Mouse (Mus musculus) thymus, postnatal 25 days (tissue): ENCODE data around the gene Arhgap27.
"Not testable (repeated sequence)": the region's sequence is repeated elsewhere in the genome, so short reads cannot be mapped to it uniquely, and the experiment has no call there.

ENCODE experiments used
- DNase-seq: peaks from one replicate; pipeline ENCODE4 v3.0.0; 2022

Arhgap27 gene

DNA sequence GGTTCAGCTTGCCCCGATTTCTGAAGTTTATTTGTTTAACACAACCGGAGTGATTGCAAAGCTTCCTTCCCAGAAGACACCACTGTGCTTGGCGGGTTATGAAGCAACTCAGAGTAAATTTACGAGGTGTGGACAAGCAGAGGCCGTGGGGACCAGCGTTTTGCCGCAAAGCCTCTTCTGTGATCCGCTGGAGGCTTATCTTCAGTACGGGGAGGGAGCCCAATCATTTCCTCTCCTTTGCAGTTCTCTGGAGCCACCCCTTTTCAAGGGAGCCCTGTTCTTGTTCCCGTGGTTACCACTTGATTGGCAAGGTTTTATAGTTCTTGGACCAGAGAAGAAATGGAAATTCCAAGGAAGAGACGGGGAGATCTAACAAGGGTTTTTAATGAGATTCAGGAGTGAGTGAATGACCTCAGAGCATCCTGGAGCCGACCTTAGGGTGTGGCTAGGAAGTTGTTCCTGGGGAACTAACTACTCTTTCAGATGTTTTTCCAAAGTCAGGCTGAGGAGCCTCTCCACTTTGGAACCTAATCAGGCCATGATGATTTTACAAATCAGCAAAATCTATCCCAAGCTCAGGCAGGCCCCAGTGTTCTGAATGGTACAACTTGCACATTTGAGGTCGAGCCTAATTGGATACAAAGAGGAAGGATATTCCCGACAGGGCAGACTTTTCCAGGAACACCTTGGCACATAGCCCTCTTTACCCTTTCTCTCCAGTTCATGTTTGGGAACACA, 71.2 kb downstream of the Arhgap27 start:
- no peak for DNase-seq

DNA sequence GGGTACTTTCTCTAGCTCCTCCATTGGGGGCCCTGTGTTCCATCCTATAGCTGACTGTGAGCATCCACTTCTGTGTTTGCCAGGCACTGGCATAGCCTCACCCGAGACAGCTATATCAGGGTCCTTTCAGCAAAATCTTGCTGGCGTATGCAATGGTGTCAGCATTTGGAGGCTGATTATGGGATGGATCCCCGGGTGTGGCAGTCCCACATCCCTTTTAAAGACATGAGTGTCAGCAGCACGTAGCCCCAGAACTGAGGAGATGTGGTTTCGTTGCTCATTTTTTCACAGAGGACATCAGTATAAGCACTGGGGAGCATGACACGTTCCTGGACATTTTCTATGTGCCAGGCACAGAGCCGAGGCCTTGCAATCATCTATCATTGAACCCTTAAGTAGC, 72.7 kb downstream of the Arhgap27 start:
- DNase-seq = not testable (repeated sequence)

DNA sequence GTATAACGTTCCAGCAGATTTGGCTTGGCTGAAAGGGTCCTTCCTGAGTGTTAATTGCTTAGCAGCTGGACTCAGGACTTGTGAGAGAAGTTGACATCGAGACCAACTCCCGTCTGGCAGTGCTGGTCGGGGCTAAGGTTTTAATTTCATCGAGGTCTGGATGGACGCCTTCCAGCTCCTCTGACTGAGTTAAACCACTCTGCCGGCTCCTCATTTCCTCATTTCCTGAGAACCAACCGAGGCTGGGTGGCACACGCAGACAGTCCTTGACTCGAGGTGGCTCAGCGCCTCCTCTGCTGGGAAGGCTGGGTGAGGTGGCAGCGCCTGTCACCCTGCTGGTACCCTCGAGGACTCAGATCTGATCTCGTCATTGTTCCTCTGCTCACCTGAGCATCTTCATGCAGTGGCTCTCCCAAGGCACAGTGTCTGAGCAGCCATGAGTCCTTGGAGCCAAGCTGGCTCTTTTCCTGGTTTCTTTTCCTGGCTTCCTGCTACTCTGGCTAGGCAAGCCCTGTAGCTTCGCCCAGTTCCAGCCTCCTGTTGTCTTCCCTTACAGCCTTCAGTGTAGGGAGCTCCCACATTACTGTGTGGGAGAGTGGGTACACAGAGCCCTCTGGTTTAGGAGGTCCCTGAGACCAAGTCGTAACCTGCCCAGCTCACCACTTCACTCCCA, 75.1 kb downstream of the Arhgap27 start:
- DNase-seq = no peak

DNA sequence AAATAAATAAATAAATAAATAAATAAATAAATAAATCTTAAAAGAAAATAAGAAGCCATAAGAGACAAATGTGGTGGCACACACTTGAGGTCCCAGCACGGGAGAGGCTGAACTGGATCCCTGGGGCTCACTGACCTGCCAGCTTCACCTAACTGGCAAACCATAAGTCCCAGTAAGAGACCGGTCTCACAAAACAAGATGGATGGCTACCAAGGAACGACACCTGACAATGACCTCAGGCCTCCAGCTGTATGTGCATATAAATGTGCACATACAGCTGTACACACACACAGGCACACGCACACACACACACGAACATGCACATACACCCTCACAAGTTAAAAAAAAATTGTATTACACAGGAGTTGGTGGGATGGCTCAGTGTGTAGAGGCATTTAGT, 76.6 kb downstream of the Arhgap27 start:
- no peak for DNase-seq

DNA sequence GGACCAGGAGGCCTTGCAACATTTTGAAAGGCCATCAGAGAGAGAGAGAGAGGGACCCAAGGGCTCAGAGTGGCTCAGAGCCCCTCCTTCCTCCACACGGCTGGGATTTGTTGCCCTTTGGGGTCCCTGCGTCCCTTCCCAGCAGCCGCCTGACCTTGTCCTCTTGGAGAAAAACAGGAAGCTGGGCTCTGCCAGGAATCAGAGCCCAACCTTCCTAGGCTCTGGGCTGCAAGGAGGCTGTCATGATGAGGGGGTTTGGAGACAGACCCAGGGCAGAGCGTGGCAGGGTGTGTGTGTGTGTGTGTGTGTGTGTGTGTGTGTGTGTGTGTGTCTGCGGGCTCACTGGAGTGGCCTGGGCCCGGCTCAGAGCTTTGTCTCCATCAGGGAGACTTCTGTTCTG, 77.5 kb downstream of the Arhgap27 start:
- no peak for DNase-seq

DNA sequence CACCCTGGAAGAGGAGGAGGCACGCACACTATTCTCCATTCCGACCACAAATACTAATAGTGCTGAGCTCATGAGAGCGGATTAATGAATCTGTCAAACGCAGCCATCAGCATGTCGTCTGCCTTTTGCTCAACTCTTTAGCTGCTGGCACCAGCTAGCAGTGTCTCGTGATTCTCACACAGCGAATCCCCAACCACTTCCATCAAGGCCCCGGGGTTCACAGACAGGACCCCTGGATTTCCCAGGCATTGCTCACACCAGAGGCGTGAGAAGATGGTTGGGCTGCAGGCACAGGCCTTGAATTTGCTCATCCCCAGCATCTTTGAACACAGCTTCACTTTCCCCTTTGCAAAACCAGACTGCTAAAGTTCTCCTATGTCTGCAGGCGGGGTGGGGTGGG, 78.2 kb downstream of the Arhgap27 start:
- no peak for DNase-seq

DNA sequence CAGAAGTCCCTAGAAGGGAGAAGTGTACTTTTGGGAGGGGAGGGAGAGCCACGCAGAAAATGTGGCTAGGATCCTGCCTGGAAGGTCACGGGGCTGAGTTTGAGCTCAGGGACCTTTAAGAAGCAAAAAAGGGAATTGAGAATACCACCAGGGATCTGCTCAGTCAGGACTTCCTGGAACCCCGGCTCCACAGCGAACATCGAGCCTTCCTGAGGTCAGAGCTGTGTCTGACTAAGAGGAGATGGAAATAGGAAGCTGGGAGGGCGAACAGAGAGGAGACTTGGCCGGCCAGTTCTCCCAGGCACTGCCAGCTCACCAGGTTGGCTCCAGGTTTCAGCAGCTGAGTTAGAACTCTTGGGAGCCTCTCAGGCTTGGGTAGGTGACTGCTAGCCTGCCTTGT, 81.7 kb downstream of the Arhgap27 start:
- no peak for DNase-seq
